Mouse (Mus musculus): ENCODE measurements at regions not wholly inside any gene's neighbourhood (a gene's known extent, or its start where the extent isn't known, plus 50 kb on each side); places are given as distances from the start of the nearest gene placed in this dataset.

DNA sequence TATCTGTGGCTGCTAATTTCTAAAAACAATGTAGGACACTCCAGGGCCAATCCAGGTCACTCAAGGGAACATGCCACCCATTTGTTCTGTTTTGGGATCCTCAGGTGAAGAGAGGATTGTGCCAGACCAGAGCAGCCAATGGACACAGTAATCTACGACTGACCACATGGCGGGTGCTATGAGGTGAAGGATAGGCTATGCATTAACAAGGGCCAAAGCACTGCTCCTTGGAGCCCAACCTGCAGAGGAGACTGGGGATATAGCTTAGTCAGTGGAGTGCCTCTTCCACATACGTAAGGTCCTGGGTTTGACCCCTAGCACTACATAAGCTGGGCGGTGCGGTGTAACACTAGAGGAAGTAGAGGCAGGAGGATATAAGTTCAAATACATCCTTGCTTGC is 156.0 kb downstream of the Inhbb start:
- no peak for ATAC-seq (replicated peaks; ENCODE audit: low FRiP score, low TSS enrichment, poor library complexity, severe bottlenecking)

- ATAC-seq (replicated peaks; ENCODE audit: low FRiP score, low TSS enrichment, poor library complexity, severe bottlenecking): no peak
These were observed 156.7 kb downstream of the Inhbb start for GRCm38 (mm10) chr1:119265192-119265891.

DNA sequence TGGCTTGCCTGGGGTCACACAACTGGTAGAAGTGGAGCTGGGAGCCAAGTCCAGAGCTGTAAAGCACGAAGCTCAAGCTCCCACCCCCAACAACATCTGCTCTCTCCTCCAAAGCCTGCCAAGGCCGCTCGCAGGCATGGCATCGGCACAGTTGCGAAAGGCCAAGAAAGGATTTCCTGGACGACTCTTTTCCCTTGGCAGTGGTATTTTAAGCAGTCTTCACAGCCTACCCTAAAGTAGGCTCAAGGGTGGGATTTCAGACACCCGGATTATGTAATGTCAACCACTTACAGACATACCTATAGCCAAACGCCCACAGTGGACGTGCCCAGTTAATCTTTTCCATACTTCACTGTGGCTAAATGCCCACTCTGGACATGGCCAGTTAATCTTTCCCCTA is 162.6 kb downstream of the Inhbb start:
- no peak for ATAC-seq (replicated peaks; ENCODE audit: low FRiP score, low TSS enrichment, poor library complexity, severe bottlenecking)

DNA sequence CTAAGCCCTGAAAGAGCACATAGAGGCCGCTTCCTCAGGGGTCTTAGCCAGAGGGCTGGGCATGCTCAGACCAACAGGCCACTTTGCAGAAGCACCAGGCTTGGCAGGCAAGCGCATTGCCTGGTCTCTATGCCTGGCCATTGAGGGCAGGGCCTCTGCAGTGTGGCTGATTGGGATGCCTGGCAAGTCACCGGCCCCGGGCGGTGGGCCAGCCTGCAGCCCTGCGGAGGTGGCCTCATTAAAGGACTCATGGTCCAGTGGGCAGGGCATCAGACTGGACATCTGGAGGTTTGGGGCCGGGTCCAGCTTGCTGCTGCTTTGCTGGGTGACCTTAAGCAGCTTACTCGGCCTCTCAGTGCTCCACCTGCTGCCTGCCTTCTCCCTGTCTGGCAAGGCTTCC is 165.3 kb downstream of the Inhbb start:
- ATAC-seq (replicated peaks; ENCODE audit: low FRiP score, low TSS enrichment, poor library complexity, severe bottlenecking): no peak

DNA sequence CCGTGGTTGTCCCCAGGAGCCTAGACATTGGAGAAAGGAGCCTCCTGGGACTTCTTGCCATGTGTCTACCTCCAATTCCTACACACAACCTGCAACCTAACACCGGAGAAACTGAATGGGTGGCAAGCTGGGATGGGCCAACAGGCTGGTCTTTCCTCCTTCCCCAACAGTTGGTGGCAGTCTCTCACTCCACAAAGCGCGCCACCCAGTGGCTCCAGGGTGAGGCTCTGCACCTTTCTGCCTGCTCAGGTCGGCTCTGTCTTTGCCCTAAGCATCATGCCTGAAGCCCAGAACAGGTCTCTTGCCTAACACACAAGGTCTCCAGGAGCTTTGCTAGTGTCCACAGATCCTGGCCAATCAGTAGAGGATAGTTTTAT is 166.0 kb downstream of the Inhbb start:
- no peak for ATAC-seq (replicated peaks; ENCODE audit: low FRiP score, low TSS enrichment, poor library complexity, severe bottlenecking)

DNA sequence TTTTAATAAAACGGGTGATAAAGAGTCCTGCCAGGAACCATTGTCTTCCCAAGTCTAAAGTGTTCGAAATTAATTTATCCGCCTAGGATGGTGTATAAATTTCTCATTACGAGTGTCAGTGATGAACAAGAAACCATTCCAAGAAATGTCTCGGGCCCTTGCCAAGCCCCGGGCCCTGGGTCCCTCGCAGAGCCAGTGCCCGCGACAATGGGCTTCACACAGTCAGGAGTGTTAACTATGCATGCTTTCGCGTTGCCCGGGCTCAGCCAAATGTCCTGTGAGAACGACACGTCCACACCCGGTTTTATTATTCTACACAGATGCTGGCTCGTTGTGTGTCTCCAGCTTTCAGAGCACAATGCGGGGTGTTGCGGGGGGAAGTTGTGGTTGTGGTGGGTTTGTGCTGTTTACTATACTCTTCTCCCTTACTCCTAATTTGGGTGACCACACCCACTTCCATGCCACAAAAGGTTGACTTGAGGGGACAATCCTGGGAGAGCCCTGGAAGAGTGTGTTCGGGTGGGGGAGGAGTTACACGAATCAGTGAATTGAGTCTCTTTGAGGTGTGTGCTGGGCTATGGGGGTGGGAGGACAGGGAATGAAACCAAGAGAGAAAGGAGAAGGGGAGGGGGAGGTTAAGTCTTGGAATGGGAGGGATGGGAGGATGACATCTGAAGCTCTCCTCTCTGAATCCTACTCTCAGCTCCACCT is 166.5 kb downstream of the Inhbb start:
- ATAC-seq (replicated peaks; ENCODE audit: low FRiP score, low TSS enrichment, poor library complexity, severe bottlenecking): no peak

- no peak for ATAC-seq (replicated peaks; ENCODE audit: low FRiP score, low TSS enrichment, poor library complexity, severe bottlenecking)
These were observed 167.1 kb downstream of the Inhbb start for GRCm38 (mm10) chr1:119254928-119255327.

DNA sequence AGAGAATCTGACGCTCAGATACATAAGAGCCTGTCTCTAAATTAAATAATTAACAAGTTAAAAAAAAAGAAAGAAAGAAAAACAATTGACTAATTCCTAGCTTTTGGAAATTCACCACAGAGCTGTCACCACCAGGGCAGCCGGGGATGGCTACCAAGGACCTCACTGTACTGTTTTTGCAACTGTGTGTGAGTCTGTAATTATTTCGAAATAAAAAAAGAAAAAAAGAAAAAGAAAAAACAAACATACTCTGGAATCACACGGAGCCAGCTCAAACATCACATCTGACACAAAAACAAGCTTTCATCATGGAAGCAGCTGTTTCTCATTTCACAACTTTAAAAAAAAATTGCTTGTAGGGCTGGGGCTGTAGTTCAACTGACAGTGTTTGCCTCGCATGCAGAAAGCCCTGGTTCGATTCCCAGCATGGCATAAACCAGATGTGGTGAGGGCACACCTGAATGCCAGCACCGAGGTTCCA is 168.6 kb downstream of the Inhbb start:
- ATAC-seq (replicated peaks; ENCODE audit: low FRiP score, low TSS enrichment, poor library complexity, severe bottlenecking): no peak

DNA sequence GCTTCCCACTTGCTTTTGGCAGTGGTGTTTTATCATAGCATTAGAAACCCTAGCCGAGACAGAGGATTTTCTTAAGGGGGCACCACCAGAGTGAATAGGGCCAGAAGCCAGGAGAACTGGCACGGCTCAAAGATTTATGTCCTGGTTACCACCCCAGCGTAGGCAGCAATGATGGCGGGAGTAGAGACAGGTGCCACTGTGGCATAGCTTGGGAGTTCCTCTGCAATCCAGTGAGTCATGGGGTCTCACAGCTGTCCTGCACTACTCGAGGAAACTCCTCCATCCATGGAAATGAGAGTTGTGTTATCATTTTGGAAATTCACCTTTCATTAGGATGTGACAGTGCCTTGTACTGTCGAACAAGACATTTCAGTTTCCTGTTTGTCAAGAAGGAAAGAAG is 169.6 kb downstream of the Inhbb start:
- no peak for ATAC-seq (replicated peaks; ENCODE audit: low FRiP score, low TSS enrichment, poor library complexity, severe bottlenecking)

- no peak for ATAC-seq (replicated peaks; ENCODE audit: low FRiP score, low TSS enrichment, poor library complexity, severe bottlenecking)
These were observed 170.3 kb downstream of the Inhbb start for GRCm38 (mm10) chr1:119251741-119252140.

DNA sequence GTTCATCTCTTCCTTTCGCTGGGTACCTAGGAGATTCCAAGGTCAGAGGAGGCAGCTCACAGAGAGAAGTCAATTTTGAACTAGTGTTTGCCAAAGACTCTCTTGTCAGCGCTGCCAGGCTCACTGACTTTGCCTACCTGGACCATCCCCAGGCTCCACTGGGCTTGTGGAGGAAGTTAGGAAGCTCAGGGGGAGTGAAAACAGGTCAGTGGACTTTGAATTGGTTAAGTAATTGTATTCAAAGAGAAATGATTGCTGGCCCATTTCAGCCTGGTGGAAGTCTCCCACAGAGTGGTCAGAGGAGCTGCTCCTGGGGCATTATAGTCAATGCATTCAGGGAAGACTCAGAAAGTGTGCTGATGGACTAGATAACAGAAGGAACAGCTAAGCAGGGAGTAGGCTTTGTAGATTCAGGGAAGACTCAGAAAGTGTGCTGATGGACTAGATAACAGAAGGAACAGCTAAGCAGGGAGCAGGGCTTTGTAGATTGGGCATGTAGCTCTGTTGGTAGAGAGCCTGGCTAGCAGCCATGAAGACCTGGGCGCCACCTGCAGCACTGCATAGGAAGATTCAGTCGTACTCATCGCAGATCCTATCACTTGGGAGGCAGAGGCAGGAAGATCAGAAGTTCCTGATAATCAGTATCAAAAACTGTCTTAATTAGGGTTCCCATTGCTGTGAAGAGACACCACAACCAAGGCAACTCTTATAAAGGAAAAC is 173.1 kb downstream of the Inhbb start:
- ATAC-seq (replicated peaks; ENCODE audit: low FRiP score, low TSS enrichment, poor library complexity, severe bottlenecking): no peak

GRCm38 (mm10) chr1:119247117-119247516 is 174.9 kb downstream of the Inhbb start:
- no peak for ATAC-seq (replicated peaks; ENCODE audit: low FRiP score, low TSS enrichment, poor library complexity, severe bottlenecking)

- ATAC-seq (replicated peaks; ENCODE audit: low FRiP score, low TSS enrichment, poor library complexity, severe bottlenecking): no peak
These were observed 183.6 kb downstream of the Inhbb start for GRCm38 (mm10) chr1:119238463-119238862.

DNA sequence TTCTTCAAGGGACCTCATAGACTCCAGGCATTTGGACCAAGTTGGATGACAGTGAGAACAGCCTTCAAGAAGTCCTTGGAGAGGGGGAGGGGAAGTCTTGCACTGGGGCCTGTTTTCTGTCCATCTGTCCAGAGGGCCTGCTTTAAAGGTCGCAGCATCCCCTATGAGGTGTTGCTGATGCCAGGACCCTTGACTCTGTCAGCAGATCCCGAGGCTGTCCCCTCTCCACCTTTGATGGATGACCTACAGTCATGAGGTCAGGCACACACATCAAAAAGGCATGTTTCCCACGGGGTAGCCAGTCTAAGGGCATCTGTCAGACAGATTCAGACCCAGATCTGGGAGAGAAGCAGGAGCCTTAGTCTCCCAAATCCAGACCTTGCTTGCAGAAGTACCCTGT is 183.4 kb upstream of the Gli2 start:
- no peak for ATAC-seq (replicated peaks; ENCODE audit: low FRiP score, low TSS enrichment, poor library complexity, severe bottlenecking)

DNA sequence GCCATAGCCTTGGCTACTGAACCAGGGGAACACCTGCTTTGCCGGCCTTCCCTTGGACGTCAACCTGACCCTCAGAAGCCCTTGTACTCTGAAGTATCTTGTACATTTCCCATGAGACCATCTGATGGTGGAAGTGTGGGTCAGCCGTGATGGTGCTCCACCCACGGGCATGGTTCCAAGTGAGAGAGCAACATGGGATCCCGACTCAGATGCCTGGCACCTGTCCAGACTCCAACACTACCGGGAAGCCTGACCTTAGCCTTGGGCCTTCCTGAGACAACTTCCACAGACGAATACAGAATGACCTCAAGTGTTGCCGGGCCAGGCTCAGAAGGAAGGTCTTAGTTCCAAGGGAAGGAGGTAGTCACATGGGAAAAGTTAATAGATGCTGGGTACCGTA is 181.0 kb upstream of the Gli2 start:
- ATAC-seq (replicated peaks; ENCODE audit: low FRiP score, low TSS enrichment, poor library complexity, severe bottlenecking): no peak

DNA sequence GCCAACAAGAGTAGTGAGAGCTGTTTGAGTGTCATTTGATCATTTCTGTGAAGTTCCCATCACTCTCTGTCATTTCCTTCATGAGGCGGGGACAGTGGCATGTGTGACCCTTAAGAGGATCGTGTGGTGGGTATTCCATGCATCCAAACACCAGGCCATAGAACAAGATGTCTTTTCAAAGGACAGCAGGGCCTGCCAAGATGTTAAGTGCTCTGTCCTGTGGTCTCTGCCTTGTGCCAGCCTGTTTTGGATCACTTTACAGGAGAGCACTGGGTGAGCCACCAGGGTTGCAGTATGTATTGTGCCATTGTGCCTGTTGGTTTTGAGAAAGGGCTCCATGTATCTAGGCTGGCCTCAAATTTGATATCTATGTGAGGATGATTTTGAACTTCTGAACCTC is 173.6 kb upstream of the Gli2 start:
- no peak for ATAC-seq (replicated peaks; ENCODE audit: low FRiP score, low TSS enrichment, poor library complexity, severe bottlenecking)

- ATAC-seq (replicated peaks; ENCODE audit: low FRiP score, low TSS enrichment, poor library complexity, severe bottlenecking): no peak
These were observed 170.5 kb upstream of the Gli2 start for GRCm38 (mm10) chr1:119223876-119224275.

GRCm38 (mm10) chr1:119221901-119222300 is 168.5 kb upstream of the Gli2 start:
- no peak for ATAC-seq (replicated peaks; ENCODE audit: low FRiP score, low TSS enrichment, poor library complexity, severe bottlenecking)

DNA sequence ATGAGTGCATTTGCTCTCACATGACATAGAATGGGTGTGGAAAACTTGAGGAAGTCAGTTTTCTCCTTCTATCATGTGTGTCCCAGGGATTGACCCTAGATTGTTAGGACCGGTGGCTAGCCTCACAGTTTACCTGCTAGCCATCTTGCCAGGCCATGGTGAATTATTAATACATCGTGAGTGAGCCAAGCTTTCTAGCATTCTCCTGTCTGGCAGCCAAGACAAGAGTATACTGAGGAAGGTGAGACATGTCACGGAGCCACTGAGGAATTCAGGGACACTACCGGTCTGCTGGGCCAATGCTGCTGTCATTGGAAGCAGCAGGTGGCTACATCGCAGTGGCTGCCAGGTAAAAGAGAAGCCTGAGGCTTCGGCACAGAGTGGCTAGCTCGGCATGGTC is 167.6 kb upstream of the Gli2 start:
- no peak for ATAC-seq (replicated peaks; ENCODE audit: low FRiP score, low TSS enrichment, poor library complexity, severe bottlenecking)

GRCm38 (mm10) chr1:119219817-119220216 is 166.4 kb upstream of the Gli2 start:
- ATAC-seq (replicated peaks; ENCODE audit: low FRiP score, low TSS enrichment, poor library complexity, severe bottlenecking): no peak

GRCm38 (mm10) chr1:119217387-119217786 is 164.0 kb upstream of the Gli2 start:
- ATAC-seq (replicated peaks; ENCODE audit: low FRiP score, low TSS enrichment, poor library complexity, severe bottlenecking): no peak
